Mouse (Mus musculus): Measurements from ENCODE around the gene Bhmt. TPM values are rescaled to one million over a fixed set of nuclear protein-coding genes. Genes with fewer than 3 reads are reported as not detected.

Bhmt gene
- total and polyA plus RNA-seq, 3 experiments, result not detected

DNA sequence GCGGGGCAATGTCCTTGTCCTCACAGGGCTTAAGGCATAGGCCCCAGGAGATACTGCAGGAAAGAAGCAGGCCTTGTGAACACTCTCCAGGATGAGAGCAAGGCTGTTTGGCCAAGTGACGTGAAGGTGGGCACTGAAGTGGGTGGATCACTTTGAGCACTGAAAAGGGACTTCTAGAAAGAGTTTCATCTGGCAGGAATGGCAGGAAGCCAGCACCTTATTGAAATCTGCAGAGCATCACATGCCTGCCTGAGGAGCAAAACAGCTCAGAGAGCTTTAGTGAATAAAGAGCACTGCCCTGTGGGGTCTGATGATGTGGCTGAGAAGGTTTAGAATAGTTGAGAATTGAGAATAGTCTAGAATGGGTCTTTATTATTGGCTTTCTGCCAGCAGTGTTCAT, 29.3 kb downstream of the Bhmt start:
- H3K9ac ChIP-seq (ENCODE audit: control insufficient read depth, low read depth, low read length, poor library complexity, severe bottlenecking), result no peak overlapping the region
- H3K79me2 ChIP-seq (ENCODE audit: control insufficient read depth, insufficient read depth, low read length, poor library complexity), result no peaks in the 10 kb centered on the region
- H3K4me3 ChIP-seq (ENCODE audit: control insufficient read depth in 1 of 2, insufficient read depth in 1 of 2, low read depth in 2 of 2, low read length in 2 of 2), result no peak overlapping the region
- peaks cover 0 to 4% of the 10 kb centered on the region in 2 experiments; a peak in 2 of 4 replicates for H3K36me3 ChIP-seq (ENCODE audit: control insufficient read depth in 1 of 2, insufficient read depth in 2 of 2, low read length in 2 of 2)
- TF ChIP-seq POLR2AphosphoS2 (IDR thresholded peaks at IDR 0.05; ENCODE audit: low read length), result no peak
- no peak for TF ChIP-seq TBP (IDR thresholded peaks at IDR 0.05; ENCODE audit: low read depth, low read length)
- no peak for TF ChIP-seq BHLHE40 (IDR thresholded peaks at IDR 0.05; ENCODE audit: borderline replicate concordance, low read depth, low read length)
- no peak for TF ChIP-seq MYC (IDR thresholded peaks at IDR 0.05; ENCODE audit: low read depth, low read length)
- TF ChIP-seq HCFC1 (IDR thresholded peaks at IDR 0.05; ENCODE audit: low read depth, low read length), result no peak
- no peak for TF ChIP-seq MAX (IDR thresholded peaks at IDR 0.05; ENCODE audit: low read length)
- TF ChIP-seq SIN3A (IDR thresholded peaks at IDR 0.05; ENCODE audit: low read length), result no peak
- no peak for TF ChIP-seq MEF2A (IDR thresholded peaks at IDR 0.05; ENCODE audit: extremely low read depth, insufficient replicate concordance, low read depth, low read length, poor library complexity, severe bottlenecking)
- no peak for TF ChIP-seq ZMIZ1 (IDR thresholded peaks at IDR 0.05; ENCODE audit: low read depth, low read length)
- no peak for TF ChIP-seq NELFE (IDR thresholded peaks at IDR 0.05; ENCODE audit: low read depth, low read length)
- TF ChIP-seq MXI1 (IDR thresholded peaks at IDR 0.05; ENCODE audit: low read depth, low read length), result no peak
- no peak for TF ChIP-seq RCOR1 (IDR thresholded peaks at IDR 0.05; ENCODE audit: low read depth, low read length)
- TF ChIP-seq CHD1 (IDR thresholded peaks at IDR 0.05; ENCODE audit: low read depth, low read length), result no peak
- no peak for TF ChIP-seq E2F4 (IDR thresholded peaks at IDR 0.05; ENCODE audit: borderline replicate concordance, low read depth, low read length)
- no peak for TF ChIP-seq ETS1 (IDR thresholded peaks at IDR 0.05; ENCODE audit: low read depth, low read length)
- TF ChIP-seq USF2 (IDR thresholded peaks at IDR 0.05; ENCODE audit: borderline replicate concordance in 1 of 2, insufficient read depth in 1 of 2, low read depth in 1 of 2, low read length in 2 of 2), result no peak
- no peak for TF ChIP-seq POLR2A (IDR thresholded peaks at IDR 0.05; ENCODE audit: control insufficient read depth in 1 of 2, insufficient read depth in 1 of 2, low read depth in 1 of 2, low read length in 2 of 2, poor library complexity in 1 of 2)
- no peak for TF ChIP-seq SMC3 (IDR thresholded peaks at IDR 0.05; ENCODE audit: low read depth, low read length)
- TF ChIP-seq POLR2AphosphoS5 (IDR thresholded peaks at IDR 0.05; ENCODE audit: borderline replicate concordance, low read depth, low read length), result no peak
- DNase-seq (ENCODE audit: low read depth, low spot score), result no peak
- H3K9me3 ChIP-seq (replicated peaks; ENCODE audit: insufficient read depth, low read length), result no peaks in the 10 kb centered on the region
- H3K4me1 ChIP-seq (ENCODE audit: control insufficient read depth in 1 of 2, insufficient read depth in 2 of 2, low read length in 2 of 2), result peaks cover 0 to 7% of the 10 kb centered on the region in 2 experiments; a peak in 1 of 4 replicates
- no peaks in the 10 kb centered on the region; a peak in 1 of 4 replicates for H3K27me3 ChIP-seq (ENCODE audit: control insufficient read depth in 1 of 2, insufficient read depth in 2 of 2, low read length in 2 of 2)
- H3K27ac ChIP-seq (ENCODE audit: control insufficient read depth, low read depth, low read length), result no peak overlapping the region

DNA sequence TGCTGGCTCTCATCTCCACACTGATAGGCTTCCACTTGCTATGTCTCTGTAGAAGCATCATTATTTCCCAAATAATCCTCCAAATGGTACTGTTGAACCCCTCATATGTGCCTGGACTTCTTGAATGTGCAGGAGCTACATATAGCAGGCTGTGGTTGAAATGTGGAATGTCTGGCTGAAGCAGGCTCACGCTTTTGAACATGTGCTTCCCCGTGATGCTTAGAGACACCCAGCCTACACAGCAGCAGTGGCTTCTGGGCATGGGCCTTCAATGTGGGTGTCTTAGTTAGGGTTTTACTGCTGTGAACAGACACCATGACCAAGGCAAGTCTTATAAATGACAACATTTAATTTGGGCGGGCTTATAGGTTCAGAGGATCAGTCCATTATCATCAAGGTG, 30.1 kb downstream of the Bhmt start:
- Histone ChIP-seq H3K9me3 (replicated peaks; ENCODE audit: insufficient read depth, low read length) (no peaks in the 10 kb centered on the region), H3K4me1 (ENCODE audit: control insufficient read depth in 1 of 2, insufficient read depth in 2 of 2, low read length in 2 of 2) (peaks cover 0 to 7% of the 10 kb centered on the region in 2 experiments; a peak in 1 of 4 replicates), H3K9ac (ENCODE audit: control insufficient read depth, low read depth, low read length, poor library complexity, severe bottlenecking) (no peak overlapping the region), H3K36me3 (ENCODE audit: control insufficient read depth in 1 of 2, insufficient read depth in 2 of 2, low read length in 2 of 2) (peaks cover 0 to 4% of the 10 kb centered on the region in 2 experiments; a peak in 2 of 4 replicates), H3K4me3 (ENCODE audit: control insufficient read depth in 1 of 2, insufficient read depth in 1 of 2, low read depth in 2 of 2, low read length in 2 of 2) (no peak overlapping the region), H3K79me2 (ENCODE audit: control insufficient read depth, insufficient read depth, low read length, poor library complexity) (no peaks in the 10 kb centered on the region), H3K27me3 (ENCODE audit: control insufficient read depth in 1 of 2, insufficient read depth in 2 of 2, low read length in 2 of 2) (no peaks in the 10 kb centered on the region; a peak in 2 of 4 replicates), H3K27ac (ENCODE audit: control insufficient read depth, low read depth, low read length) (no peak overlapping the region)
- no peak for TF ChIP-seq ZMIZ1 (IDR thresholded peaks at IDR 0.05; ENCODE audit: low read depth, low read length)
- no peak for TF ChIP-seq TAL1 (IDR thresholded peaks at IDR 0.05; ENCODE audit: low read length)
- TF ChIP-seq ELF1 (IDR thresholded peaks at IDR 0.05; ENCODE audit: low read depth, low read length), result no peak
- TF ChIP-seq GATA1 (IDR thresholded peaks at IDR 0.05; ENCODE audit: low read depth, low read length), result no peak
- no peak for TF ChIP-seq TBP (IDR thresholded peaks at IDR 0.05; ENCODE audit: low read depth, low read length)
- TF ChIP-seq EP300 (IDR thresholded peaks at IDR 0.05; ENCODE audit: low read depth in 1 of 2, low read length in 2 of 2), result no peak
- no peak for TF ChIP-seq USF2 (IDR thresholded peaks at IDR 0.05; ENCODE audit: borderline replicate concordance in 1 of 2, insufficient read depth in 1 of 2, low read depth in 1 of 2, low read length in 2 of 2)
- TF ChIP-seq KAT2A (conservative IDR thresholded peaks at IDR 0.05; ENCODE audit: low read depth, low read length), result no peak
- no peak for TF ChIP-seq MEF2A (IDR thresholded peaks at IDR 0.05; ENCODE audit: extremely low read depth, insufficient replicate concordance, low read depth, low read length, poor library complexity, severe bottlenecking)
- no peak for TF ChIP-seq RCOR1 (IDR thresholded peaks at IDR 0.05; ENCODE audit: low read depth, low read length)
- no peak for TF ChIP-seq HCFC1 (IDR thresholded peaks at IDR 0.05; ENCODE audit: low read depth, low read length)
- TF ChIP-seq CHD2 (IDR thresholded peaks at IDR 0.05; ENCODE audit: low read length), result no peak
- no peak for TF ChIP-seq MXI1 (IDR thresholded peaks at IDR 0.05; ENCODE audit: low read depth, low read length)
- no peak for TF ChIP-seq POLR2AphosphoS2 (IDR thresholded peaks at IDR 0.05; ENCODE audit: low read length)
- no peak for TF ChIP-seq GABPA (IDR thresholded peaks at IDR 0.05; ENCODE audit: low read depth, low read length)
- no peak for TF ChIP-seq MAZ (IDR thresholded peaks at IDR 0.05; ENCODE audit: low read depth, low read length)
- no peak for TF ChIP-seq SIN3A (IDR thresholded peaks at IDR 0.05; ENCODE audit: low read length)
- no peak for TF ChIP-seq MYC (IDR thresholded peaks at IDR 0.05; ENCODE audit: low read depth, low read length)
- no peak for DNase-seq (ENCODE audit: low read depth, low spot score)

Measured in MEL (cell line).